Mouse (Mus musculus): ENCODE results near the gene Cemip.
"Not testable (repeated sequence)": the region's sequence is repeated elsewhere in the genome, so short reads cannot be mapped to it uniquely, and the experiment has no call there.

Gene Cemip

GRCm38 (mm10) chr7:83894348-83894747 lies 192.0 kb downstream of the Cemip start:
- no peak for DNase-seq (ENCODE audit: low read depth, low spot score)

DNA sequence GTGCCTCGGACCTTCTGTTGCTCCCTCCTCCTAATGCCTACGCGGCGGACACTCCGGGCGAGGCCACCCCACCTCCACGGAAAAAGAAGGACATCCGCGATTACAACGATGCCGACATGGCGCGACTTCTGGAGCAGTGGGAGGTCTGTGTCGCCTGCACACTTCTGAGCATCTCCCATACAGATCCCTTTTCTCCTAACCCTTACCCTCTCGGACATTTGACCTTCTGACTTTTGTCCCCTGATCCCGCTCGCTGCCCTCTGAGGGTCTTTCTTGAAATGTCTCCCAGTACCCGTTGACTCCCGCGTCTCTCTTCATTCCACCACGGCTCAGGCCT lies 194.0 kb downstream of the Cemip start:
- DNase-seq (ENCODE audit: low read depth, low spot score): no peak

DNA sequence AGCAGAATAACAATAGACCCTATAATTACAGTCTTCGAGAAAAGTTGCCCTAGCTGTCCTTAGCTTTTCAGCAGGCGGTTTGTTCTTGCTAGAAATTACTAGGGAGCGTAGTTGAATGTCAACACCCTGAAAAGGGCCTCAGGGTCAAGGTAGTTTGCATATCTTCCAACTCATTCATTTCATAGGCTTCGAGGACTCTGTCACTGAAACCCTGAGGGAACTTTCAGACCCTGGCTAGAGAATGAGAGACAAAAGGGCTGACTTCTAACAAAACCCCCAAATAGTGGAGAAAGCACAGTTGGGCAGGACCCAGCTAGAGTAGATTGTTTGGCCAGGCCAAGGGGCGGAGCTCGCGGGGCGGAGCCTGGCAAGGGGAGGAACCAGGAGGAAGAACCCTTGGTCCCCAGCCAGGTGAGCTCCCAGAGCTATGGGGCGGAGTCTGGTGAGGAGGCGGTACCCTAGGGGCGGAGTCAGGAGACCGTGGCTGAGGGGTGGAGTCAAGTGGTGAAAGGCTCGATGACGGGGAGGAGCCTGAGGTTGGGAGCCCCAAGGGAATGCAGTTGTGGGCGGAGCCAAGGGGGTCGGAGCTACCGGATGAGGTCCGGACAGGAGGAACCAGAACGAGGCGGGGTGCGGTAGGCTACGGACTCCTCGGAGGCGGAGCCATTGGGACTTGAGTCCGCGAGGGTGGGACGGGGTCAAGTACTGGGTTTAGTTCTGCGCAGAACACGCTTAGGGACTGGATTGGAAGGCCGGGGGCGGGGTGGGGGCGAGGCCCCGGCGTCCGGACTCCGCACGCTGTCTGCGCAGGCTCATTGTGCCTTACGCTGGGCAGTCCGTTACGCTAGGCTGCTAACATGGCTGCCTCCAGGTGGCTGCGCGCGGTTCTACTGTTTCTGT lies 194.6 kb downstream of the Cemip start:
- DNase-seq (ENCODE audit: low read depth, low spot score): peak; percentile 100

- DNase-seq (ENCODE audit: low read depth, low spot score): not testable (repeated sequence)
Measured at GRCm38 (mm10) chr7:83889946-83890345, 196.4 kb downstream of the Cemip start.

DNA sequence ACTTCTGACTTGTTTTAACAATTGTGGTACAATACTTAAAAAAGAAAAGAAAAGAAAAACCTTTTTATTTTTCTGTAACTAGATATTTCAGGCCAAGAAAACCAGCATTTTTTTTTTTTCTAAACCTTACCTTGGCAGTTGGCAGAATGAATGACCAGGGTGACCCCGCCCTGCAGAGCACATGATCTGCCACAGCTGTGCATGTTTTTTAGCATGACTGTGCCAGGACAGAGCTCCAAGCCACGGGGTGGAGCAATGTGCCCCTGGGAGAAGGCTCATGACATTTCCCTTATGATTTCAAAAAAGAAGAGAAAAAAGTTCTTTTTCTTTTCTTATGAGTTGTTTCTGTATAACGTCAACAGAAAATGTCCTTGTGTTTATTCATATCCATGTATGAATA lies 196.9 kb downstream of the Cemip start:
- DNase-seq (ENCODE audit: low read depth, low spot score): no peak

GRCm38 (mm10) chr7:83886366-83887129 lies 199.8 kb downstream of the Cemip start:
- DNase-seq (ENCODE audit: low read depth, low spot score): peak; percentile 56

- DNase-seq (ENCODE audit: low read depth, low spot score): peak; percentile 69
Measured at GRCm38 (mm10) chr7:83885835-83886234, 200.5 kb downstream of the Cemip start.

GRCm38 (mm10) chr7:83884921-83885532 lies 201.3 kb downstream of the Cemip start:
- peak; percentile 70 for DNase-seq (ENCODE audit: low read depth, low spot score)

GRCm38 (mm10) chr7:83884021-83884658 lies 202.2 kb downstream of the Cemip start, which contains the start of the genes Tlnrd1 and Mesd:
Gene Tlnrd1 (minus strand): TSS chr7:83884305.
Gene Mesd (plus strand): TSS chr7:83884466.
- DNase-seq (ENCODE audit: low read depth, low spot score): peak; percentile 69

- peak; percentile 78 for DNase-seq (ENCODE audit: low read depth, low spot score)
Measured at GRCm38 (mm10) chr7:83883276-83884020, 202.9 kb downstream of the Cemip start.

Measured in c-Kit-negative CD71-positive TER-119-positive erythroid progenitor cells, embryonic 14.5 days (primary cell).